Mouse (Mus musculus) G1E-ER4 (cell line): ENCODE results near the gene Zyx. TPM values are rescaled to one million over a fixed set of nuclear protein-coding genes. Genes with fewer than 3 reads are reported as not detected.

Experiments
- GATA1 ChIP-seq: IDR thresholded peaks from one replicate; pipeline ENCODE4 v1.8.0; 2012; ENCODE audit warnings: low read length, inconsistent platforms
- polyA plus RNA-seq: library from polyadenylated mRNA; stranded (reverse); fragments of >175 nt; gene quantifications from 2 replicates; pipeline ENCODE4 v1.2.3, GENCODE M21; 2012

Zyx gene
- polyA plus RNA-seq, 1 experiment = 522 TPM

DNA sequence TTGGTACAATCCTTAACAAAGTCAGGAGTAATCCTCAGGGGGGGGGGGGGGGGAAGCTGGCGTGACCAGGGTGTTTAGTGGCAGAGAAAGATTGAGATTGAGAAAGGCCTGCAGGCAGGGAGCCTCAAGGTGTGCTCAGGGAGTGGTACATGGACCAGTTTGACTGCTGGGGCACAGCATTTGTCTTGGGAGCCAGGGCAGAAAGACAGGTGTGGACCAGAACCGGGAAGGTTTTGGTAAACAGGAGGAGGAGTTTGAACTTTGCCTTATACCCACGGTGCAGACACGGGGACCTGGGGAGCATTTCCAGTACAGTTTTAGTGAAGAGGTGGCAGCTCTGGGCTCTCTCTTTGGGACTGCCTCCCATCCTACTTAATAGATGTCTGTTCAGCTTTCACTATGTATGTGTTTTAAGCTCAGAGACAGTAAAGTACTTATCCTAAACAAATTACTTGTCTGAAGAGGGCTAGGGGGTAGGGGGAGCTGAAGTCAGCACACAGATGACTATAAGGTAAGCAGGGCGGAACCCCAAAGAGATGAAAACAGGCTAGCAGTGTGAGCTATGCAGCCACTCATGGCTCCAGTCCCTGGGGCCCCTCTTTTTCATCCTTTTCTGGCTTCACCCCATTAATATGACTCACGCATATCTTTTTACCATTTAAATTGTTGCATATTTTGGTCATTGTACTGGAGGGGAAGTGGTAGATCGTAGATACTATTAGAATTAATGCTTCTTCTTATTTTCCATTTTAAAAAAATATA lies 24.4 kb downstream of the Zyx start:
- TF ChIP-seq GATA1 = no peak

DNA sequence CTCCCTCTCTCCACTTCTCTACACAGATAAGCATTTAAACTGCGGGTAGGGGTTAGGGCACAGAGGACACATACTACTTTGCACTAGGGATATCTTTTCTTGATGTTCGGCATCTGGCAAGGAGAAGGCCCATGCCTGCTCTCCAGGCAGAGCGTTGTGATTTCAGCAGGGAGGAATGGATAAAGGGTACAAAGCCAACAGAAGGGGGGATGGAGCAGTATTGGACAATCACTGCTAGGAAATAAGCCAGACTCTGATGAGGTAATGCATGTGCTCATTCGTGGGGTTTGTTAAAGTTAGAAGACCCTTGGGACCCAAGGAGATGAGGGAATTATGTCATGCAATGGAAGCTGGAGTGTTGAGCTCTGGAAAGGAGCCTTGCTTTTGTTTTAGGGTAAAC lies 25.3 kb downstream of the Zyx start:
- TF ChIP-seq GATA1 = no peak

DNA sequence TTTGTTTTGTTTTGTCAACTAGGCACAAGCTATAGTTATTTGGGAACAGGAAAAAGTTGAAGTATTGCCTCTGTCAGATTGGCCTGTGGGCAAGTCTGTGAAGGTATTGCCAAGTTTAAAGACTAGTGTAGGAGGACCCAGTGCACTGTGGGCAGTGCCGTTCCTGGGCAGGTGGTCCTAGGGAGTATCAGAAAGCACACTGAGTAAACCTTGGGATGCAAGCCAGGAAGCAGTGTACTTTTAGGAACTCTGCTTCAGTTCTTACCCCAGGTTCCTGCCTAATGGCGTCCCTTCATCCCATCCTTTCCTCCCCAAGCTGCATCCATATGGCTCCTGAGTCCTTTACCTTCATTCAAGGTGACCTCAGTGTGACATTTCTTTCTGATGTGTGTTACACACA lies 25.7 kb downstream of the Zyx start:
- no peak for TF ChIP-seq GATA1

DNA sequence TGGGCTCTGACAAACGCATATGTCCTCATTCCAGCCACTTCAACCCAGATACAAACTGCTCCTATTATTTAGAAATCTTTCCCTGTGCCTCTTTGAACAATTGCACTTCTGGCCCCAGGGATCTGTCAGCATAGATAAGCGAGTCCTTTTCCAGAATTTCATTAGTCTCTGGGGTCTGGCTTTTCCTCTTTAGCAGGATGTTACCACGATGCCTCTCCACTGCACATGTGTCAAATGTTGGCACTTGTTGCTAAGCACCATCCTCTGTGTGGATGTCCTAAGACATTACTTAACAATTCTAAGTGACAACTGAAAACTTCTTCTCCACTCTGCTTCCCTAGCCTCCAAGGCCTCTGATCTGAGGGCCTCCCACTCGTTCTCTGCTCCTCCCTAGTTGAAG lies 26.6 kb downstream of the Zyx start:
- no peak for TF ChIP-seq GATA1

DNA sequence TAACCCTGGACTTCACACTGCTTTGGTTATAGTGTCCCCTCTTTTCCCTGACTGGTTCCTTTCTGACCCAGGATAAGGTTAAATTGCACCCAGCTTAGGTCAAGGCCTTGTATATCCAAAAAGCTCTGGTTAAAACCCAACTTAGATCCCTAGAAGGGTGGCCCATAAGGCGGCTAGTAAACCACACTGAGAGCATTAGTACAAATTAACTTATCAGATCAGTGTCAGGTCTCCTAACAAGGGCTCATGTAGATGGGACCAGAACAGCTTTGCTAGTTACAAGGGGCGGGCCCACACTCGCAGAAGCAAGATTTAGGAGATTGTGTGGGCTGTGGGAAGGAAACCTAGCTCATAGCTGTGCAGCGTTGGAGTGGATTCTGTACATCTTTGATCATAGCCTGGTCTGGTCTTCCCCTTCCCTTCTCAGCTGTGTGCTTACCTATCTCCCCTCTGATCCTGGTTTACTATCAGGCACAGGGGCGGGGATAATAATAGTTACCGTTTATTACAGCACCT lies 27.1 kb downstream of the Zyx start:
- TF ChIP-seq GATA1 = no peak

DNA sequence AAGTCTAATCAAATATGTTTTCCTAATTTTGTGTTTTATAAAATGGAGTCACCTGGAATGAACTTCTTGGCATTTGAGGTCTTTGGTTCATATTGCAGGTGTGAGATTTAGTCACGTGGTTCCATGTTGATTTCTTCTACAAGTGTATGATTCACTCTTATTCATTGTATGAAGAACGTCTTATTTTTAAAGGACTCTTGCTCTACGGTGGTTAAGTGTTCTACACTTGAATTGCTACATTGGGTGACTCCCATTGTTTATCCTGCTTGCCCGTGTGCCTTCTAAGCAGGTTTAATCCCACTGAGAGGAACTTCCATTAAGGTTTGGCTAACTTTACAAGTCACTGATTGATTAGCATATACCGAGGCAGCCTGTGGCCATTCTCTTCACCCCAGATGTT lies 27.9 kb downstream of the Zyx start:
- TF ChIP-seq GATA1 = no peak

DNA sequence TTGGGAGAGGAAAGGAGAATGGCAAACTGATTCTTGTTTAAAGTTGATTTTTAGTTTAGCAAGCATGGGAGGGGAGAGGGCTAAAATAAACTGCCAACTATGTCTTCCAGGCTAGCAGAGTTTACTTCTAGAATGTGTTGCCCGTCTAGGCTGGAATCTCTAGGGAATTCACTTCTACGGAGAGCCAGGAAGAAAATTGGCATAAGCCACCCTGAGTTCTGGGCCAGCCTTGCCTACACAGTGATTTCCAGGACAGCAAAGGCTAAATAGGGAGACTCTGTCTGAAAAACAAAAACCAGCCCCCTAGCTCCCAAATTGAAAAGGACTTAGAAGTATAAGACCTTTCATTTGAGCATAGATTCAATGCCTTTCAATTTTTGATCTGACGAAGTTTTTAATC lies 30.1 kb downstream of the Zyx start:
- no peak for TF ChIP-seq GATA1

DNA sequence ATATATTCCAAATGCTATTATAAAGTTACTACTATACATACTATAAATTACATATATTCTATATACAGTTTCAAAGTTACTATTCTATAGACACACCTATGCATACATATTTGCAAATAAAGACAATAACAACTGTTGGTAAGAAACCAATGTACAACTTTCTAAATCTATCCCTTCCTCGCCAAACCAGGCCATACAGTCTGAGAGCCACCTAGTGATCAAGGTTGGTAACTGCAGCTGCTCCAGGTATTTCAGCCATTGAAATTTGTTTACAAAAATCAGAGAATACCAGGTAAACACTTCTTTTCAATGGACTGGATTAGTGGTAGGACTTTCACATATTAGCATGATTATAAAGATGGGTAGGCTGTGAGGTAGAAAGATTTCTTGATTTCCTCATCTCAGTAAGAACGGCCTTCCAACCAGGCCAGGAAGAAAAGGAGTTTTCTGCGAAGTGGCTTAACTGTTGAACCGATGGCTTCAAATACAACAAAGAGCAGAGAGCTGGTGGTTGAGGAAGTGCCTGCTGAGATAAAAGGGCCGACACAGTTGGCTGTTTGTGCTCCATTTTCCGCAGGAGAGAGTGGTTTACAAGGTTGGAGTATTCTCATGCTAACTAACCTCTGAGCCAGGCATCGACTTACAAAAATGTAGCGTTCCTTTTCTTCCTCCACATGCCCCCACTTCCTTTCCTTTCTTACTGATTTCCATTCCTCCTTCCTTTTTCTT lies 31.1 kb downstream of the Zyx start:
- TF ChIP-seq GATA1 = no peak

DNA sequence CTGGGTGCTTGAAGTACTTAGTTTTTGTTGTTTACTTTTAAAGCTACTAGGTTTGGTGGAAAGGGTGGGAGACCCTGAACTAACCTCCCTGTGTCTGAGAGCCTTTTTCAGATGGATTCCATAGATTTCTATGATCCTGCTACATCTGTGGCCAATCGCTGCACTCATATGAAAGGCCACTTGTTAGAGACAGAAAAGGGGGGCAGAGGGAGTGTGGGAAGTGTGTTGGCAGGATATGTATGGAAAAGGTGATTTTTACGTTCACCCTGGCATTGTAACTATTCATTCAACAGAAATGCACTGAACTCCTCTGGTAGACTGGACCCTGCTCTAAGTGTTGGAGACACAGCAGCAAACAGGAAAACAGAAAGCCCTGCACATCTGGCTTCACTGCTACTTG lies 31.8 kb downstream of the Zyx start:
- no peak for TF ChIP-seq GATA1

DNA sequence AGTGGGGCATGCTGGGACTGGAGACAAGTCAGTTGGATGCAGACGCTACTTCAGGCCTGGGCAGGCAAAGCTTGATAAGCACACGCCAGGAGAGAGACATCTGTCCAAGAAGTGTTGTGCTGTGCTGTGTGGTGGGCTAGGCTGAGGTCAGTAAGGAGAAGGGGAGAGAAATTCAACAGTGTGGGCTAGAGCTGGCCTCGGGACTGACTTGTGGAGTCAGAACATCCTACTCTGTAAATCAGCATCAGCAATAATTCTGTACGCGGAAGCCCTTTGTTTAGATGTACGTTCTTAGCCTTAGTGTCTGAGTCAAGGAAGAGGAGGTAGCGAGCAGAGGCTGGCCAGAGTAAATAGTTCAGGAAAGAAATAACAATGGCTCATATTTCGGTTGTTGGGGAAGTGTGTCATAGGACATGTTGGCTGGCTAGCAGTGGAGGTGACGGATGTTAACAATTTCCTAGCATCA lies 32.5 kb downstream of the Zyx start:
- no peak for TF ChIP-seq GATA1

DNA sequence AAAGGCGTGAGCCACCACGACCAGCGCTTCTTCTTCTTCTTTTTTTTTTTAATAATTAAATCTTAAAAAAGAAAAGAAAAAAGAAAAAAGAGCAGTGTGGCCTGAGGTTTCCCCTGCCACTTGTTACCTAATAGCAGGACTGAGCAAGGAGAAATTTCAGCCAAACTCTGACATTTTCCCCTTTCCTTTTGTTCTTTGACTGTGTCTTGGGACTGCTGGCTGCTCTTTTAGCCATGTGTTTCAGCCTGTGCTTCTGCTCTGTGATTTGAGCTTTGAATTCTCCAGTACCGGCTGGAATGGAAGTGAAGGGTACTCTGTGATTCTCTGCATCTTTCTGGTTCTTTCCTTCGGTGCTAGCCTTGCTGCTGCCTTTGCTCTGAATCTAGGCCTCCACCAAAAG lies 33.9 kb downstream of the Zyx start:
- no peak for TF ChIP-seq GATA1

DNA sequence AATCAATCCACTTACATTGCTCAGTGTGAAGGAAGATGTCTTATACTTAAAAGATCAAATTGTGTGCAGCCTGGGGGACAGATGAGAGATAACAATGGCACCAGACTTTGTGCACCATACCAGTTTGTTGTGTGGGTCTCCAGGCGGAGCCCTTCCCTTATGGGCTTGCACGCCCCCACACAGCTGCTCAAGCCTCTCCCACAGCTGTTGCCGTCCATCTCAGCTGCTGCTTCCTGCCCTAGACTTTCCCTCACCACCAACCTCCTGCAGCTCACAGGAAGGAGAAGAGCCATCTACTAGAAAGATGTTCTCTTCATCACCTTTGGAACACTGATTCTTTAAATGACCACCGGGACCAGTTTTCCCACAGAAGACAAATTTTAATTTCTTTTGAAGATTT lies 36.2 kb downstream of the Zyx start:
- TF ChIP-seq GATA1 = no peak

DNA sequence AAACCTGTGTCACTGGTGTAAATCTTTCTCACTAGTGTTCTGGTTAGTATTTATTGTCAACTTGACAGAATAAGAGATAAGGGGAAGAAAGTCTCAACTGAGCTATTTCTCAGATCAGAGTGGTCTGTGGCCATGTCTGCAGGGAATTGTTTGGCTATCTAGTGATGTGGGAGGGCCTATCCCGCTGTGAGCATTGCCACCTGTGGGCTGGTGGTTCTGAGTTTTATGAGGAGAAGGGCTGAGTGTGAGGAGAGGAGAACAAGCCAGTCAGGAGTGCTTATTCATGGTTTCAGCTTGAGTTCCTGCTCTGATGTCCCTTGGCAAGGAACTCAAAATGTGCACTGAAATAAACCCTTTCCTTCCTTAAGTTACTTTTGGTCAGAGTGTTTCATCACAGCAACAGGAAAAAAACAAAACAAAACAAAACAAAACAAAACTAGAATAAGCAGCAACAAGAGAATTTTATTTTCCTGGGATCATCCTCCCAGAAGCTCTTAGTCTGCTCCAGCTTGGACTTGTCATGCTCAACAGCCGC lies 42.4 kb downstream of the Zyx start:
- TF ChIP-seq GATA1 = no peak

DNA sequence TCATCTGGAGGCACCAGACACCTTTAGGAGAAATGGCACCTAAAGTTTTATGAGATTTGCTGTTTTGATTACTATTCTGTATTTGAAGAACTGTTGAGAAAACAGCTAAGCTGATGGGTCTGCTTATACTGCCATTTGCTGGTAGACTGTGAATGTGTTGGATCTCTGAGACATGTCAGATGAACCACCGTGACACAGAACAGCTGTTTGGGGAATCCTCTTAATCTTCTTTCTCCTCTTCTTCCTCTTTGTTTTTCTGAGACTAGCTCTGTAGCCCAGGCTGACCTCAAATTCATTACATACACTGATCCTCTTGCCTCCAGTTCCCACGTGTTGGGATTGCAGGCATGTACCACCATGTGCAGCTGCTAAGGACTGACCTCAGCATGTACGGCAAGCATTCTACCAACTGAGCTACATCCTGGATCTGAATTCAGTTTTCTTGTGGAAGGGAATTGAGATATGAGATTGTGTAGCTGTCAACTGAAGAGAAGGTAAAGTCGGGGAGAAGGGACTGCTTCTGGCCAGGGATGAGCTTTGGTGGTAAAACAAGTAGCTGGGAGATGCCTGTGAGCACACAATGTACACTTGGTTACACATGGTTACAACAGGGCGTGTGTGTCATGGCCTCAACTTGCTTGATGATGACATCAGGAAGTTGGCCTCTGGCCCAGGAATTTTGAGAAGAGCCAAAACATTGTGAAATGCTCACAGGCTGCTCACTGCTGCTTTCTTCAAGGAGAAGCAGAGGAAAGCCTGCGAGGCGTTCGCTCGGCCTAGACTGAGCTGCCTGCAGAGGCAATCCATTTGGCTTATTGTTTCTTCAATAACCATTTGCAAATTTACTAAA lies 46.8 kb downstream of the Zyx start:
- TF ChIP-seq GATA1 = no peak

DNA sequence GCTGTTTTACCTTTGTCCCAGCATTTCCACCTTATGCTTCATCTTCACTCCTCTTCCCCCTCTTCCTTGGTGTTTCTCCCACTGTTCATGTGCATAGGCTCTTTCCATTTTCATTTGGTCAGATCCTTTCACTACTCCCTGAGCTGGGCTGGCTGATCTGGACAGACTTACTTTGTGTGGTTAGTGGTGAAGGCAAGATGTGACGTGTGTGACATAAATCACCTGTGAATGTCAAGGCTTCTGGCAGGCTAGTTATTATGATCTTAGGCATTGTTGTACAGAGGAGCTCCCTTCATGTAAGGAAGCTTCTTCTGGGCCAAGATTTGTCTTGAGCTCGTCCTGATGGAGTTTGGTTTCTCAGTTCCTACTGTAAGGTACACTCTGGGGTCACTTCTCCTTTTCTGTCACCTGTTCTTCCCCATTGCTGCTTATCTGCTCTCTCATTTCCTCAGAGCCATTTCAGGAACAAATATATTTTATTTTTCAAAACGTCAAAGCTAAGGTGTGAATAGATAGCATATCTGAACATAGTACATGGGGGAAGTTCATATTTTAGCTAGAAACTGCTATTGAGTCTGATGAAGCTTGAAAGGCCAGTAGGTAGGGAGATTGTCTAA lies 47.7 kb downstream of the Zyx start:
- TF ChIP-seq GATA1 = no peak

DNA sequence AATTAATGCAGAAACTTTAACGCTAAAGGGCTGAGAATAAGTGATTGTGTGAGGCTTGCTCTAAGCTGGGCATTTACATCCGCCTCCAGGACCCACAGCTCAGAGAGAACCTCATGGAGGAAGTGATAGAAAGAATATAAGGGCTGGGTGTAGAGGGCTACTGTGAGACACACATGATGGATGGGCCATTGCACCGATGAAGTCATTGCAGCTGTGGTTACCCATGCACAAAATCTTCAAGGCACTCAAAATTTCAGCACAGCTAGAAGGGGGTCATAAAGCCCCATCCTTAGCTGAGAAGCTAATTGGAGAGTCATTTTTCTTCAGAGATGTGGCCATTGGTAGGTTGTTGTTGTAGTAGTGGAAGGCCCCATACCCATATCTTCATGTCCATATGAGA lies 48.9 kb downstream of the Zyx start:
- no peak for TF ChIP-seq GATA1
